Mouse (Mus musculus) lung, postnatal 10 days (tissue): Measurements from ENCODE around the gene Kazn.
A peak's percentile ranks its signal among the peaks of the same experiment; 100 is the strongest.

Experiments used
- DNase-seq: peaks from one replicate; pipeline ENCODE4 v3.0.0; 2021

Kazn gene

GRCm38 (mm10) chr4:142239240-142240126 is at the start of gene Kazn:
Gene Kazn, minus strand, starts transcription at chr4:142239401.
- DNase-seq, result peak; percentile 93

- DNase-seq, result no peak
These were observed 46.3 kb upstream of the Kazn start for GRCm38 (mm10) chr4:142285471-142285870.

GRCm38 (mm10) chr4:142283867-142284266 is 44.7 kb upstream of the Kazn start:
- DNase-seq, result peak; percentile 40

GRCm38 (mm10) chr4:142278197-142278575 is 39.0 kb upstream of the Kazn start:
- DNase-seq, result no peak

GRCm38 (mm10) chr4:142277481-142278196 is 38.4 kb upstream of the Kazn start:
- DNase-seq, result no peak

DNA sequence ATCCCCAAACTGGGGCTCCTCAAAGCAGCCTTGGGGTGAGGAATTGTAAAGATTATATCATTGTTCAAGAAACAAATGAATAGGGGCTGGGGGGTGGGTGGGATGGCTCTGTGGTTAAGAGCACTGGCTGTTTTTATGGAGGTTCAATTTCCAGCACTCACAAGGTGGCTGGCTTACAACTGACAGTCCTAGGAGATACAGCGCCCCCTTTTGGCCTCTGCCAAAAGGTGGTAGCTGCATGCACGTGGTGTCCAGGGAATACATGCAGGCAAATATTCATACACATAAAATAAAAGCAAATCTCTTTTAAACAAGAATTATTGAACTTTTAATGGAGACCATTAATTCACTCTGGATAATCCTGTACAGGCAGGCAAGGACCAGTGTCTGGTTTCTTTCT is 36.0 kb upstream of the Kazn start:
- DNase-seq, result no peak

DNA sequence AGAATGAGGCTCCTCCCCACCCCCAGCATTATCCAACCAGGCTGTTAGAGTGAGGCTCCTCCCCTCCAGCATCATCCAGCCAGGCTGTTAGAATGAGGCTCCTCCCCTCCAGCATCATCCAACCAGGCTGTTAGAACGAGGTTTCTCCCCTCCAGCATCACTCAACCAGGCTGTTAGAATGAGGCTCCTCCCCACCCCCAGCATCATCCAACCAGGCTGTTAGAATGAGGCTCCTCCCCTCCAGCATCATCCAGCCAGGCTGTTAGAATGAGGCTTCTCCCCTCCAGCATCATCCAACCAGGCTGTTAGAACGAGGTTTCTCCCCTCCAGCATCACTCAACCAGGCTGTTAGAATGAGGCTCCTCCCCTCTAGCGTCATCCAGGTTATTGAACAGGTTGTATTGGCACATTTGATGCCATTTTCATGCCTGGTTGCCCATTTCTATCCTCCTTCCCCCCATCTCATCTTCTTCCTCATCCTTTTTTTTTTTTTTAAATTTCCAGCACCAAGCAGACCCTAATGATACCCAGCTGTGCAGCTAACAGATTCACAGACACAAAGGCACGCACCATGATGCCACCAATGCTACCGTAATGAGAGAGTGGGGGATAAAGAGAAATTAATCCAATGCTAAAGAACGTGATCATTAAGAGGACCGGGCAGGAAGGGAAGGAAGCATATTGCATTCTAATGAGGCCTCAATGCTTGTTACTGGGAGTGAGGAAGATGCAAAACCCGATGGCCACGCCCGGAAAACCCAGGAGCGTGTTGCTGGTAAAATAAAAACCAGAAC is 35.4 kb upstream of the Kazn start:
- no peak for DNase-seq

DNA sequence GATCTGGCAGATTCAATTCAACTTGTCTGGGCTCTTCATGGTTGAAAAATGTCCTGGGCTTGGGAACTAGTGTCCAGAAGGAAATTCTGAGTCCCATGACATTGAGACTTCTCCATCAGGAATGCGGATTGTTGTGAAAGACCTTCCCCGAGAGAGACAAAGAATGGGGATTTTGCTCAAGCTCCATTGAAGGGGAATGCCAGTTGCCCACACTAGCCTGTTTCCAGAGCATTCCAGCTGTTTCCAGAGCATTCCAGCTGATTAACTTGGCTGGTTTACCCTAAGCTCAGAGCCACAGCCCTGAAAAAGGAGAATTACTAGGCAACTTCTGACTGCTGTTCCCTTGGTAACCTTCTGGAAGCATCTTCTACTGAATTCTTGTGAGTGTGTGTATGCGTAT is 32.3 kb upstream of the Kazn start:
- no peak for DNase-seq

- no peak for DNase-seq
These were observed 28.6 kb upstream of the Kazn start for GRCm38 (mm10) chr4:142267832-142268231.

- DNase-seq, result no peak
These were observed 28.2 kb upstream of the Kazn start for GRCm38 (mm10) chr4:142267348-142267819.

- DNase-seq, result no peak
These were observed 25.1 kb upstream of the Kazn start for GRCm38 (mm10) chr4:142264335-142264734.

GRCm38 (mm10) chr4:142261725-142262124 is 22.5 kb upstream of the Kazn start:
- no peak for DNase-seq

DNA sequence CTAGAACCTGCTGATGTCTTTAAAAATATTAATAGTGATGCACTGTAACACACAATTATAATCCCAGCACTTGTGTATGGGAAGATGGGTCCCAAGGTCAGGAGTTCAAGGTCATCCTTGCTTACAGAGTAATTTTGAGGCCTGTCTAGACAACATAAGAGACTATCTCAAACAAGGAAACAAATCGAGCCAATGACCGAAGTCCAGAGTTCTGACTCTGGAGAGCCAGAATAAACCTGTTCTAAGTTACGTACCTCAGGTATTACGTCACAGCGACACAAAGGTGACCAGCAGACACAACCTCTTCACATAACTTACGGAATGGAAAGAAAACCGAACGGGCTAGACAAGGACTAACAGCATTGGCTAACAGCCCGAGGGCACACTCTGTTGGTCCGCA is 19.5 kb upstream of the Kazn start:
- DNase-seq, result no peak

DNA sequence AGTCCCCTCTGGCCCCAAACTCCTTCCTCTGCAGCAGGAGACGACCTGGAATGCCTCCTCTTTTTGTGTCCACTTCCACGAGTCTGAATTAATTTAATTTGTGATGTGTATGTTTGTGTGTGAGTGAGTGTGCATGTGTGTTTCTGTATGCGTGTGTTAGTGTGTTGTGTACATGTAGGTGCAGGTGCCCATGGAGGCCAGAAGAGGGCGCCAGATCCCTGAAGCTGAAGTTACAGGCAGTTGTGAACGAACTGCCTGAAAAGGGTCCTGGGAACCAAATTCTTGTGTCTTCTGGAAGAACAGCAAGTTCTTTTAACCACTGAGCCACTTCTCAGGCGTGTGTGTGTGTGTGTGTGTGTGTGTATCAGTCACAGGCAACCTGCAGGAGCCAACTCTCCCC is 14.9 kb upstream of the Kazn start:
- no peak for DNase-seq

- DNase-seq, result no peak
These were observed 12.5 kb upstream of the Kazn start for GRCm38 (mm10) chr4:142251471-142252354.

- DNase-seq, result no peak
These were observed 10.9 kb upstream of the Kazn start for GRCm38 (mm10) chr4:142250054-142250453.

DNA sequence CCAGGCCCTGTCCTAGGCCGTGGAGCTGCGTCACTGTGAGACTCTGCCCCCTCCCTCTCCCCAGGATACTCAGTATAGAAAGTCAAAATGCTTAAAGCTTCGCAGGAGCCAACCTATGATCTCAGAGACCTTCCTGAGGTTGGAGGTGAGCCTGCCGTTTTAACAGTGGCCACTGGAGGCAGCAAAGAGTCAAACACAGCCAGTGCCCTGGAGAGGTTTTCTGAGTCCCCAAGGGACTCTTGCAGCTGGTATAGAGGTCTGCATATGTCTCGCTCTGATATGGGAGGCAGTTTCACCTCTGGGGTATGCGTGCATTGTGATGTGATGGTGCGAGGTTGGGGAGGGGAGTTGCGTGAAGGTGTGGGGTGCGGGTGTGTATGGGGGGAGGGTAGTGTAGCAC is 10.2 kb upstream of the Kazn start:
- DNase-seq, result peak; percentile 69

DNA sequence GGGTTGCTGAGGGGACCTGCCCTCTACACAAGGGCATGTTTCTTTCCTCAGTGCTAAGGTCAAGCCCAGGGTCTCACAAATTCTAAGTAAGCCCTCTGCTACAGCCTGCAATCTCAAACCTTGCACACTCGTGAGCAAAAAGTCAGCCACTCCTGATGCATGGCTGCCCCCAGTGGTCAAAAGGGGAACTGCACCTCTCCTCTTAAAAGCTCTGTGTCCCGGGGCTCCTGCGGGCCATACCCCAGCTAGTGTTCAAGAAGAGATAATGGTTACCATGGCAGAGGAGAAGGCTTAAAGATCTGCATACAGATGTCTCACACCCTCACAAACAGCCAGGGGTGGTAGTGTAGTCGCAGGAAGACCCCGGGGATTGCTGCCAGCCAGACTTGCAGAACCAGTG is 9.2 kb upstream of the Kazn start:
- DNase-seq, result peak; percentile 90

- no peak for DNase-seq
These were observed 7.5 kb upstream of the Kazn start for GRCm38 (mm10) chr4:142246698-142247097.

GRCm38 (mm10) chr4:142244641-142245040 is 5.4 kb upstream of the Kazn start:
- DNase-seq, result no peak

GRCm38 (mm10) chr4:142242750-142243383 is 3.7 kb upstream of the Kazn start:
- no peak for DNase-seq

- no peak for DNase-seq
These were observed 3.0 kb upstream of the Kazn start for GRCm38 (mm10) chr4:142242164-142242563.
